Mouse (Mus musculus) gonadal fat pad, adult 2 months (tissue): ENCODE data around the gene Olfr115. TPM values are rescaled to one million over a fixed set of nuclear protein-coding genes. Genes with fewer than 3 reads are reported as not detected.

ENCODE experiments used
- DNase-seq: peaks from one replicate; pipeline ENCODE4 v3.0.0-alpha.2; 2012; ENCODE audit warnings: low read depth
- polyA plus RNA-seq: library from polyadenylated mRNA; depleted of rRNA; stranded (reverse); fragments of >200 nt; gene quantifications from 2 replicates; pipeline ENCODE4 v1.2.3, GENCODE M21; 2012; rRNA removed

The Olfr115 gene
- polyA plus RNA-seq: not detected in 2 replicates

GRCm38 (mm10) chr17:37627009-37627408 is at the start of gene Olfr115, which contains the start of gene Olfr116:
Gene Olfr115 (minus strand): TSS chr17:37627109.
Gene Olfr116 (minus strand): TSS chr17:37627199.
- DNase-seq: no peak

- DNase-seq: no peak
These were observed 39.8 kb upstream of the Olfr115 start, which contains the start of gene Olfr118 for GRCm38 (mm10) chr17:37666688-37667087. Gene Olfr118 (plus strand): TSS chr17:37666988.

GRCm38 (mm10) chr17:37663682-37664081 is 36.8 kb upstream of the Olfr115 start, which contains the start of gene Olfr117:
Gene Olfr117 (minus strand): TSS chr17:37663782.
- no peak for DNase-seq

- DNase-seq: no peak
These were observed 34.3 kb downstream of the Olfr115 start, which contains the start of gene Olfr114 for GRCm38 (mm10) chr17:37592643-37593042. Gene Olfr114 (minus strand): TSS chr17:37592743.

GRCm38 (mm10) chr17:37577563-37577962 is 49.3 kb downstream of the Olfr115 start, which contains the start of gene Olfr113:
Gene Olfr113 (minus strand): TSS chr17:37577663.
- DNase-seq: no peak

GRCm38 (mm10) chr17:37569351-37569750 is 57.6 kb downstream of the Olfr115 start, which contains the start of gene Olfr112:
Gene Olfr112 (minus strand): TSS chr17:37569451.
- no peak for DNase-seq

Other genes starting within 250 kb of the Olfr115 start
- gene Olfr105-ps, start 248.1 kb downstream of the Olfr115 start, polyA plus RNA-seq: not detected in 2 replicates
- not detected in 2 replicates for gene Olfr106-ps, start 236.7 kb downstream of the Olfr115 start, polyA plus RNA-seq
- not detected in 2 replicates for gene Olfr107, start 227.9 kb downstream of the Olfr115 start, polyA plus RNA-seq
- not detected in 2 replicates for gene Olfr108, start 181.6 kb downstream of the Olfr115 start, polyA plus RNA-seq
- gene Olfr109, start 168.2 kb downstream of the Olfr115 start, polyA plus RNA-seq: not detected in 2 replicates
- gene H2-M2, start 143.6 kb downstream of the Olfr115 start, polyA plus RNA-seq: 0.09 TPM in 1 of 2 replicates, not detected in the other
- gene Olfr110, start 134.6 kb downstream of the Olfr115 start, polyA plus RNA-seq: not detected in 2 replicates
- gene Olfr111, start 119.1 kb downstream of the Olfr115 start, polyA plus RNA-seq: 0.14 TPM in 1 of 2 replicates, not detected in the other
- not detected in 2 replicates for gene Olfr112, start 57.7 kb downstream of the Olfr115 start, polyA plus RNA-seq
- not detected in 2 replicates for gene Olfr113, start 49.4 kb downstream of the Olfr115 start, polyA plus RNA-seq
- not detected in 2 replicates for gene Olfr114, start 34.4 kb downstream of the Olfr115 start, polyA plus RNA-seq
- gene Olfr116, start 90 bp upstream of the Olfr115 start, polyA plus RNA-seq: not detected in 2 replicates
- not detected in 2 replicates for gene Olfr117, start 36.7 kb upstream of the Olfr115 start, polyA plus RNA-seq
- gene Olfr118, start 39.9 kb upstream of the Olfr115 start, polyA plus RNA-seq: not detected in 2 replicates
- gene Olfr119, start 69.5 kb upstream of the Olfr115 start, polyA plus RNA-seq: not detected in 2 replicates
- not detected in 2 replicates for gene Olfr120, start 94.7 kb upstream of the Olfr115 start, polyA plus RNA-seq
- gene Olfr121, start 121.7 kb upstream of the Olfr115 start, polyA plus RNA-seq: not detected in 2 replicates
- not detected in 2 replicates for gene Olfr122, start 141.5 kb upstream of the Olfr115 start, polyA plus RNA-seq
- gene Olfr123, start 166.4 kb upstream of the Olfr115 start, polyA plus RNA-seq: not detected in 2 replicates
- not detected in 2 replicates for gene Olfr124, start 172.8 kb upstream of the Olfr115 start, polyA plus RNA-seq
- not detected in 2 replicates for gene Olfr125, start 205.8 kb upstream of the Olfr115 start, polyA plus RNA-seq
- not detected in 2 replicates for gene Olfr126, start 220.4 kb upstream of the Olfr115 start, polyA plus RNA-seq